Comparison of ENCODE assay signal across 8 mouse cellular contexts in genomic region chr10:127667269-127668092, GRCm38 (mm10). TPM values are rescaled to one million over a fixed set of nuclear protein-coding genes. Genes with fewer than 3 reads are reported as not detected.
DNase-seq lines count a peak whose midpoint lies in the region; ATAC-seq and TF ChIP-seq lines count a peak whose summit lies in the region.

No protein-coding gene starts in this region.

- H3K27me3 ChIP-seq in E14TG2a.4 (ENCODE audit: insufficient read depth, low read length), result peaks cover 35% of the 10 kb centered on the region
- H3K27me3 ChIP-seq in forebrain, embryonic 15.5 days, result peaks cover 46% of the 10 kb centered on the region
- H3K27me3 ChIP-seq in lung, postnatal 0 days (replicated peaks; ENCODE audit: insufficient read depth, low read length), result no peaks in the 10 kb centered on the region

- TF ChIP-seq CTCF in E14TG2a.4 (conservative IDR thresholded peaks at IDR 0.05; ENCODE audit: low read length), result no peak
- TF ChIP-seq CTCF in lung, postnatal 0 days (IDR thresholded peaks at IDR 0.05), result no peak; the same call in 1 of the 2 replicates

- peaks cover 22% of the 10 kb centered on the region for H3K36me3 ChIP-seq in E14TG2a.4 (ENCODE audit: insufficient read depth, low read length)
- no peaks in the 10 kb centered on the region for H3K36me3 ChIP-seq in forebrain, embryonic 15.5 days
- H3K36me3 ChIP-seq in lung, postnatal 0 days (ENCODE audit: insufficient read depth, low read length), result 0 out of 2 replicates have a peak, but pooled peaks cover 5% of the 10 kb centered on the region

- peak overlapping the region; percentile 63 for H3K9ac ChIP-seq in forebrain, embryonic 15.5 days (replicated peaks)
- peak overlapping the region; percentile 48 for H3K9ac ChIP-seq in lung, postnatal 0 days (replicated peaks; ENCODE audit: low read depth)

- ATAC-seq in forebrain, embryonic 15.5 days (replicated peaks), result peak; percentile 13; the same call in 1 of the 2 replicates
- ATAC-seq in lung, postnatal 0 days, result peak; percentile 80

- peak; percentile 90 for DNase-seq in heart, postnatal 25 days (ENCODE audit: low spot score)
- DNase-seq in layer of hippocampus, adult 18-20 months (ENCODE audit: low spot score in 2 of 2), result peak; percentile 54 to 76
- peak; percentile 98 for DNase-seq in lung, postnatal 0 days (ENCODE audit: low spot score)
- DNase-seq in ovary, postnatal 10 days (ENCODE audit: low spot score), result peak; percentile 50
- DNase-seq in thymus, postnatal 10 days (ENCODE audit: low spot score in 2 of 2), result peak; percentile 26 to 46

- no peaks in the 10 kb centered on the region; the same call in 1 of the 2 replicates for H3K9me3 ChIP-seq in E14TG2a.4 (ENCODE audit: low read length)
- no peaks in the 10 kb centered on the region for H3K9me3 ChIP-seq in forebrain, embryonic 15.5 days
- H3K9me3 ChIP-seq in lung, postnatal 0 days (ENCODE audit: low read length), result no peaks in the 10 kb centered on the region

- H3K4me1 ChIP-seq in E14TG2a.4 (replicated peaks; ENCODE audit: low read depth, low read length), result peaks cover 78% of the 10 kb centered on the region
- peaks cover 6% of the 10 kb centered on the region for H3K4me1 ChIP-seq in brown adipose tissue, adult 24 weeks (ENCODE audit: control insufficient read depth, insufficient read depth, insufficient read length, low read length)
- H3K4me1 ChIP-seq in forebrain, embryonic 15.5 days, result peaks cover 51% of the 10 kb centered on the region
- H3K4me1 ChIP-seq in lung, postnatal 0 days (ENCODE audit: insufficient read depth, low read depth, low read length), result peaks cover 28% of the 10 kb centered on the region

- TF ChIP-seq EP300 in lung, postnatal 0 days (IDR thresholded peaks at IDR 0.05), result peak; percentile 72

- intact Hi-C loops in heart, postnatal 25 days (cut with DNase I), result no loop called here

- WGBS in forebrain, embryonic 15.5 days, result 3% methylated on average over 35 of the region's 35 CpGs
- WGBS in lung, postnatal 0 days, result 2% methylated on average over 35 of the region's 35 CpGs

- peak overlapping the region; percentile 88 for H3K4me2 ChIP-seq in forebrain, embryonic 15.5 days (replicated peaks)
- H3K4me2 ChIP-seq in lung, postnatal 0 days (replicated peaks; ENCODE audit: low read depth, low read length), result peak overlapping the region; percentile 85

- H3K27ac ChIP-seq in brown adipose tissue, adult 24 weeks (replicated peaks; ENCODE audit: low read depth, low read length), result peak overlapping the region; percentile 99
- peak overlapping the region; percentile 76 for H3K27ac ChIP-seq in forebrain, embryonic 15.5 days (replicated peaks)
- peak overlapping the region; percentile 99 for H3K27ac ChIP-seq in lung, postnatal 0 days (ENCODE audit: low read length)

- peak overlapping the region; percentile 88 for H3K4me3 ChIP-seq in E14TG2a.4 (replicated peaks; ENCODE audit: low read length)
- peak overlapping the region; percentile 64 for H3K4me3 ChIP-seq in brown adipose tissue, adult 24 weeks (ENCODE audit: insufficient read depth, low read depth, low read length)
- H3K4me3 ChIP-seq in forebrain, embryonic 15.5 days, result peak overlapping the region; percentile 64
- peak overlapping the region; percentile 70 for H3K4me3 ChIP-seq in lung, postnatal 0 days (ENCODE audit: low read depth, low read length)

RNA-seq across cellular contexts. Expression of gene Nemp1, which starts 0.8 kb away (rescaled TPM):
- 1.0 and 2.5 TPM in 2 replicates for polyA plus RNA-seq in brown adipose tissue, adult 24 weeks (2012; ENCODE audit: insufficient read depth, insufficient read length, missing spikeins)
- 4.8 and 5.8 TPM in 2 replicates for polyA plus RNA-seq in forebrain, embryonic 15.5 days (2015; fragmentation: Nextera tagmentation; extraction: Ambion mirVana)
- 1 to 10 TPM; 3.4 to 4.4 TPM for total RNA-seq in heart, postnatal 25 days (2021)
- 1 to 10 TPM; 6.6 to 6.7 TPM for total RNA-seq in layer of hippocampus, adult 18-20 months (2021)
- 5.0 and 6.3 TPM in 2 replicates for polyA plus RNA-seq in lung, postnatal 0 days (2015; fragmentation: Nextera tagmentation; extraction: Ambion mirVana)

RNA-seq across cellular contexts. Expression of gene Nab2, which starts 0.9 kb away (rescaled TPM):
- 4.2 and 6.3 TPM in 2 replicates for polyA plus RNA-seq in brown adipose tissue, adult 24 weeks (2012; ENCODE audit: insufficient read depth, insufficient read length, missing spikeins)
- 2.9 and 3.9 TPM in 2 replicates for polyA plus RNA-seq in forebrain, embryonic 15.5 days (2015; fragmentation: Nextera tagmentation; extraction: Ambion mirVana)
- total RNA-seq in heart, postnatal 25 days (2021), result 1 to 10 TPM; 5.6 to 7.0 TPM
- 10 to 100 TPM; 54.8 to 55.6 TPM for total RNA-seq in layer of hippocampus, adult 18-20 months (2021)
- 7.7 and 8.4 TPM in 2 replicates for polyA plus RNA-seq in lung, postnatal 0 days (2015; fragmentation: Nextera tagmentation; extraction: Ambion mirVana)

RNA-seq across cellular contexts. Expression of gene Stat6, which starts 24.7 kb away (rescaled TPM):
- polyA plus RNA-seq in brown adipose tissue, adult 24 weeks (2012; ENCODE audit: insufficient read depth, insufficient read length, missing spikeins), result 24.7 and 28.8 TPM in 2 replicates
- polyA plus RNA-seq in forebrain, embryonic 15.5 days (2015; fragmentation: Nextera tagmentation; extraction: Ambion mirVana), result 3.4 and 3.7 TPM in 2 replicates
- total RNA-seq in heart, postnatal 25 days (2021), result 10 to 100 TPM; 45.3 to 47.6 TPM
- total RNA-seq in layer of hippocampus, adult 18-20 months (2021), result 1 to 10 TPM; 5.7 to 7.3 TPM
- 39.1 and 41.9 TPM in 2 replicates for polyA plus RNA-seq in lung, postnatal 0 days (2015; fragmentation: Nextera tagmentation; extraction: Ambion mirVana)

RNA-seq across cellular contexts. Expression of gene Myo1a, which starts 37.5 kb away (rescaled TPM):
- not detected in 2 replicates for polyA plus RNA-seq in brown adipose tissue, adult 24 weeks (2012; ENCODE audit: insufficient read depth, insufficient read length, missing spikeins)
- 0.87 and 1.1 TPM in 2 replicates for polyA plus RNA-seq in forebrain, embryonic 15.5 days (2015; fragmentation: Nextera tagmentation; extraction: Ambion mirVana)
- total RNA-seq in heart, postnatal 25 days (2021), result under 1 TPM in 1 of 2 experiments, not detected in 1; 0.10 TPM
- total RNA-seq in layer of hippocampus, adult 18-20 months (2021), result 1 to 10 TPM in 1 of 2 experiments, under 1 TPM in 1; 0.79 to 1.7 TPM
- 0.08 TPM in 2 replicates for polyA plus RNA-seq in lung, postnatal 0 days (2015; fragmentation: Nextera tagmentation; extraction: Ambion mirVana)

RNA-seq across cellular contexts. Expression of gene Lrp1, which starts 46.5 kb away (rescaled TPM):
- 43.8 and 47.2 TPM in 2 replicates for polyA plus RNA-seq in brown adipose tissue, adult 24 weeks (2012; ENCODE audit: insufficient read depth, insufficient read length, missing spikeins)
- polyA plus RNA-seq in forebrain, embryonic 15.5 days (2015; fragmentation: Nextera tagmentation; extraction: Ambion mirVana), result 93.1 and 95.7 TPM in 2 replicates
- total RNA-seq in heart, postnatal 25 days (2021), result 10 to 100 TPM; 70.7 to 90.2 TPM
- 100 to 1,000 TPM; 284 to 294 TPM for total RNA-seq in layer of hippocampus, adult 18-20 months (2021)
- polyA plus RNA-seq in lung, postnatal 0 days (2015; fragmentation: Nextera tagmentation; extraction: Ambion mirVana), result 71.0 and 75.4 TPM in 2 replicates

Comparison
In these comparisons a context has a peak if more than half of its experiments do, and no peak if none do; other contexts are left out.
1. Peak in every context shown above with its lines: DNase-seq, ATAC-seq, H3K4me3 ChIP-seq and H3K27ac ChIP-seq.
2. DNase-seq: peak in every context shown above with its lines; median percentile 98 in lung, postnatal 0 days; 90 in heart, postnatal 25 days; 65 in layer of hippocampus, adult 18-20 months; 50 in ovary, postnatal 10 days; 36 in thymus, postnatal 10 days.